Comparison of ENCODE assay signal across 9 mouse cellular contexts in the genomic region with DNA sequence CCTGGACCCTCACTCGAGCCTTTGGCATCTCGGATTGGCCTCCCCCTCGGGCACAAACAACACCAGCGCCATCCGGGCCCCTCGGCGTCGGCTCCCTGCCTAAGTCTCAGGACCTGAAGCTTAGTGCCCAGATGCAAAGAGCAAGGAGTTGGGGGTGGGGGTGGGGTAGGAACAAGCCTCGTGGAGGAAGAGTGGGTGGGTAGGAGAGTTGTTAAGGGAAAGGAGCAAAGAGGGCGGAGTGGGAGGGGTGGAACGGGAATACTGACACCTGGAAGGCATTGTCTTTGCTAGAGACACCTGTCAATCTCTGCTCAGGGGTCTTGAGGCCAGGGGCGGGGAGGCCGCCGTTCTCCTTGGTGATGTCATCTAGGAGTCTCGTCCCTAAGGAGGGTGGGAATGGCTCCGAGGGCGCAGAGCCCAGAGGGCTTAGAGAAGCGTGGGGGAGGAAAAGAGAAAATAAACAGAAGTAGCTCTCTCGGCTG. TPM values are rescaled to one million over a fixed set of nuclear protein-coding genes. Genes with fewer than 3 reads are reported as not detected.
DNase-seq lines count a peak whose midpoint lies in the region; ATAC-seq lines count a peak whose summit lies in the region.
"Had no signal": no experiment of that assay in that cellular context is flagged by ENCODE, and none has a peak within 500 bp of the region (broad histone marks: within the 10 kb centered on the region; RNA-seq: fewer than 3 reads in every experiment).

No protein-coding gene starts in this region.

- peaks cover 99% of the 10 kb centered on the region for H3K27me3 ChIP-seq in heart, embryonic 13.5 days (replicated peaks)
- peaks cover 84% of the 10 kb centered on the region for H3K27me3 ChIP-seq in hindbrain, embryonic 12.5 days
- H3K27me3 ChIP-seq in midbrain, embryonic 14.5 days (ENCODE audit: control insufficient read depth, insufficient read depth, low read length): peaks cover 94% of the 10 kb centered on the region

- intact Hi-C loops in heart, postnatal 25 days (cut with DNase I): loop anchor here (10.0 kb wide), 1 partner anchor 516 kb away; no protein-coding TSS in a partner anchor

- ATAC-seq in heart, embryonic 13.5 days (ENCODE audit: extremely low read depth, insufficient number of reproducible peaks, low FRiP score, low TSS enrichment): no peak
- ATAC-seq in hindbrain, embryonic 12.5 days (ENCODE audit: low FRiP score): peak; percentile 49; the same call in 1 of the 2 replicates
- ATAC-seq in midbrain, embryonic 14.5 days (ENCODE audit: low FRiP score, low TSS enrichment): peak; percentile 49
- ATAC-seq in monocyte, adult 5-6 weeks (replicated peaks; ENCODE audit: insufficient number of reproducible peaks, low FRiP score, low TSS enrichment, poor library complexity, severe bottlenecking): no peak

- H3K9ac ChIP-seq in heart, embryonic 13.5 days: peak overlapping the region; percentile 76
- H3K9ac ChIP-seq in hindbrain, embryonic 12.5 days: peak overlapping the region; percentile 41; the same call in 1 of the 2 replicates
- H3K9ac ChIP-seq in midbrain, embryonic 14.5 days (replicated peaks; ENCODE audit: low read length): peak overlapping the region; percentile 13; the same call in 1 of the 2 replicates

- peak overlapping the region; percentile 54 for H3K4me3 ChIP-seq in heart, embryonic 13.5 days
- peak overlapping the region; percentile 52 for H3K4me3 ChIP-seq in brown adipose tissue, adult 24 weeks (ENCODE audit: insufficient read depth, low read depth, low read length)
- peak overlapping the region; percentile 37 for H3K4me3 ChIP-seq in hindbrain, embryonic 12.5 days
- H3K4me3 ChIP-seq in midbrain, embryonic 14.5 days (replicated peaks; ENCODE audit: low read depth, low read length): peak overlapping the region; percentile 29
- H3K4me3 ChIP-seq: erythroblast, embryonic 14.5 days had no signal

- peak overlapping the region; percentile 79 for H3K4me2 ChIP-seq in heart, embryonic 13.5 days
- peak overlapping the region; percentile 77 for H3K4me2 ChIP-seq in hindbrain, embryonic 12.5 days (replicated peaks)
- H3K4me2 ChIP-seq in midbrain, embryonic 14.5 days (ENCODE audit: low read length): peak overlapping the region; percentile 53

- H3K36me3 ChIP-seq in heart, embryonic 13.5 days: no peaks in the 10 kb centered on the region
- H3K36me3 ChIP-seq in hindbrain, embryonic 12.5 days: no peaks in the 10 kb centered on the region
- no peaks in the 10 kb centered on the region for H3K36me3 ChIP-seq in midbrain, embryonic 14.5 days (ENCODE audit: control insufficient read depth, insufficient read depth, low read length)

- H3K9me3 ChIP-seq in heart, embryonic 13.5 days: no peaks in the 10 kb centered on the region
- no peaks in the 10 kb centered on the region for H3K9me3 ChIP-seq in hindbrain, embryonic 12.5 days (replicated peaks)
- no peaks in the 10 kb centered on the region for H3K9me3 ChIP-seq in midbrain, embryonic 14.5 days (ENCODE audit: control insufficient read depth, low read length)

- H3K4me1 ChIP-seq in heart, embryonic 13.5 days: peaks cover 32% of the 10 kb centered on the region
- 0 out of 2 replicates have a peak, but pooled peaks cover 5% of the 10 kb centered on the region for H3K4me1 ChIP-seq in brown adipose tissue, adult 24 weeks (ENCODE audit: control insufficient read depth, insufficient read depth, insufficient read length, low read length)
- peaks cover 48% of the 10 kb centered on the region for H3K4me1 ChIP-seq in hindbrain, embryonic 12.5 days
- peaks cover 7% of the 10 kb centered on the region; the same call in 1 of the 2 replicates for H3K4me1 ChIP-seq in midbrain, embryonic 14.5 days (ENCODE audit: control insufficient read depth, insufficient read depth, low read length)

- H3K27ac ChIP-seq in heart, embryonic 13.5 days (replicated peaks): no peak overlapping the region
- no peak overlapping the region for H3K27ac ChIP-seq in brown adipose tissue, adult 24 weeks (replicated peaks; ENCODE audit: low read depth, low read length)
- H3K27ac ChIP-seq in hindbrain, embryonic 12.5 days: peak overlapping the region; percentile 86
- peak overlapping the region; percentile 70 for H3K27ac ChIP-seq in midbrain, embryonic 14.5 days (replicated peaks; ENCODE audit: low read depth, low read length)

- no peak for DNase-seq in heart, postnatal 25 days (ENCODE audit: low spot score)
- DNase-seq in midbrain, embryonic 14.5 days: peak; percentile 49
- no peak for DNase-seq in thymus, postnatal 4 days
- no peak for DNase-seq in urinary bladder, postnatal 14 days (ENCODE audit: low spot score)

- under 1% methylated on average over 19 of the region's 19 CpGs for WGBS in heart, embryonic 13.5 days
- under 1% methylated on average over 19 of the region's 19 CpGs for WGBS in hindbrain, embryonic 12.5 days
- WGBS in midbrain, embryonic 14.5 days: under 1% methylated on average over 19 of the region's 19 CpGs

RNA-seq across cellular contexts. Expression of a gene that starts 35.7 kb away (rescaled TPM):
- polyA plus RNA-seq in heart, embryonic 13.5 days (2015; fragmentation: Nextera tagmentation; extraction: Ambion mirVana): 24.5 and 27.3 TPM in 2 replicates
- 10 to 100 TPM; 19.9 to 25.0 TPM for total RNA-seq in heart, postnatal 25 days (2021)
- 10.5 and 14.5 TPM in 2 replicates for polyA plus RNA-seq in brown adipose tissue, adult 24 weeks (2012; ENCODE audit: insufficient read depth, insufficient read length, missing spikeins)
- polyA plus RNA-seq in hindbrain, embryonic 12.5 days (2016; fragmentation: Nextera tagmentation; extraction: Ambion mirVana): 133 and 146 TPM in 2 replicates
- 113 and 120 TPM in 2 replicates for polyA plus RNA-seq in midbrain, embryonic 14.5 days (2014; fragmentation: Nextera tagmentation; extraction: Ambion mirVana)
- not detected in 3 replicates for total RNA-seq in monocyte, adult 5-6 weeks (2017)
- polyA plus RNA-seq: erythroblast, embryonic 14.5 days had no signal

Comparison
In these comparisons a context has a peak if more than half of its experiments do, and no peak if none do; other contexts are left out.
1. ATAC-seq: peak in hindbrain, embryonic 12.5 days (single experiment) and midbrain, embryonic 14.5 days (single experiment); none in heart, embryonic 13.5 days (single experiment) and monocyte, adult 5-6 weeks (single experiment).
2. H3K27ac ChIP-seq: peak in hindbrain, embryonic 12.5 days (single experiment) and midbrain, embryonic 14.5 days (single experiment); none in heart, embryonic 13.5 days (single experiment) and brown adipose tissue, adult 24 weeks (single experiment).
3. H3K9ac ChIP-seq: peak in every context shown above with its lines; median percentile 76 in heart, embryonic 13.5 days; 41 in hindbrain, embryonic 12.5 days; 13 in midbrain, embryonic 14.5 days.
4. Peak in every context shown above with its lines, with median percentiles within 50 percentile points of each other: H3K4me2 ChIP-seq and H3K4me3 ChIP-seq.